Mouse (Mus musculus) heart, adult 18-20 months (tissue): ENCODE data around the gene Nup107. TPM values are rescaled to one million over a fixed set of nuclear protein-coding genes. Genes with fewer than 3 reads are reported as not detected.

Source experiments
- DNase-seq, 2 experiments: peaks; one replicate each; pipeline ENCODE4 v3.0.0; 2021 to 2022; ENCODE audit warnings: mixed read lengths in 1 of 2
- total RNA-seq, 2 experiments: library from RNA; stranded (reverse); gene quantifications; 2 replicates each; pipeline ENCODE4 v1.2.3; 2021

The Nup107 gene
- total RNA-seq, 2 experiments from 2014 or later: 7.3 to 8.7 TPM

GRCm38 (mm10) chr10:117752304-117752821, 40.1 kb downstream of the Nup107 start:
- no peak for DNase-seq

- no peak for DNase-seq
Measured at GRCm38 (mm10) chr10:117751744-117752143, 40.8 kb downstream of the Nup107 start.

GRCm38 (mm10) chr10:117751282-117751610, 41.3 kb downstream of the Nup107 start:
- DNase-seq: no peak

- DNase-seq: no peak
Measured at GRCm38 (mm10) chr10:117750529-117751281, 41.8 kb downstream of the Nup107 start.

GRCm38 (mm10) chr10:117749787-117750343, 42.6 kb downstream of the Nup107 start:
- no peak for DNase-seq

- DNase-seq: no peak
Measured at GRCm38 (mm10) chr10:117749050-117749686, 43.3 kb downstream of the Nup107 start.

GRCm38 (mm10) chr10:117748276-117749049, 44.0 kb downstream of the Nup107 start:
- no peak for DNase-seq

GRCm38 (mm10) chr10:117747711-117748110, 44.8 kb downstream of the Nup107 start:
- DNase-seq: no peak

- peak; percentile 97 to 98 for DNase-seq
Measured at GRCm38 (mm10) chr10:117746297-117746883, 46.1 kb downstream of the Nup107 start, which contains the start of gene Slc35e3. TSS of gene Slc35e3 (minus strand) at chr10:117746365.

- peak in 1 of 2 experiments; percentile 45 for DNase-seq
Measured at GRCm38 (mm10) chr10:117745570-117746296, 46.8 kb downstream of the Nup107 start.

- no peak for DNase-seq
Measured at GRCm38 (mm10) chr10:117743917-117744316, 48.6 kb downstream of the Nup107 start.

- no peak for DNase-seq
Measured at GRCm38 (mm10) chr10:117743182-117743581, 49.3 kb downstream of the Nup107 start.

GRCm38 (mm10) chr10:117742618-117743017, 49.9 kb downstream of the Nup107 start:
- DNase-seq: no peak

- DNase-seq: no peak
Measured at GRCm38 (mm10) chr10:117741698-117742475, 50.6 kb downstream of the Nup107 start.

GRCm38 (mm10) chr10:117740921-117741320, 51.6 kb downstream of the Nup107 start:
- DNase-seq: no peak

- DNase-seq: no peak
Measured at GRCm38 (mm10) chr10:117740171-117740570, 52.3 kb downstream of the Nup107 start.

GRCm38 (mm10) chr10:117739648-117739948, 52.9 kb downstream of the Nup107 start:
- DNase-seq: no peak

GRCm38 (mm10) chr10:117738928-117739647, 53.4 kb downstream of the Nup107 start:
- DNase-seq: no peak

GRCm38 (mm10) chr10:117738140-117738921, 54.2 kb downstream of the Nup107 start:
- DNase-seq: no peak
